Mouse (Mus musculus): ENCODE measurements around the gene Abca3. TPM values are rescaled to one million over a fixed set of nuclear protein-coding genes. Genes with fewer than 3 reads are reported as not detected.
A peak's percentile ranks its signal among the peaks of the same experiment; 100 is the strongest.

Abca3 gene
- polyA plus RNA-seq, 1 experiment, result 32.6 TPM

GRCm38 (mm10) chr17:24349176-24349575 lies 2.6 kb upstream of the Abca3 start:
- Histone ChIP-seq H3K27me3 (ENCODE audit: control insufficient read depth, insufficient read depth, low read length) (no peaks in the 10 kb centered on the region), H3K27ac (ENCODE audit: insufficient read depth, low read length) (no peak overlapping the region), H3K4me1 (ENCODE audit: control insufficient read depth, insufficient read depth, insufficient read length) (peaks cover 11% of the 10 kb centered on the region), H3K36me3 (ENCODE audit: control insufficient read depth, insufficient read depth, low read length) (no peaks in the 10 kb centered on the region), H3K4me3 (ENCODE audit: extremely low read depth, insufficient read depth, insufficient read length) (no peak overlapping the region)
- DNase-seq (ENCODE audit: low read depth in 1 of 2, low spot score in 2 of 2), result no peak
- 29% methylated on average over 2 of the region's 2 CpGs for WGBS
- TF ChIP-seq CTCF (IDR thresholded peaks at IDR 0.05; ENCODE audit: extremely low read depth, insufficient read depth, insufficient read length, insufficient replicate concordance), result no peak
- TF ChIP-seq POLR2A (IDR thresholded peaks at IDR 0.05; ENCODE audit: low read depth, low read length), result no peak

DNA sequence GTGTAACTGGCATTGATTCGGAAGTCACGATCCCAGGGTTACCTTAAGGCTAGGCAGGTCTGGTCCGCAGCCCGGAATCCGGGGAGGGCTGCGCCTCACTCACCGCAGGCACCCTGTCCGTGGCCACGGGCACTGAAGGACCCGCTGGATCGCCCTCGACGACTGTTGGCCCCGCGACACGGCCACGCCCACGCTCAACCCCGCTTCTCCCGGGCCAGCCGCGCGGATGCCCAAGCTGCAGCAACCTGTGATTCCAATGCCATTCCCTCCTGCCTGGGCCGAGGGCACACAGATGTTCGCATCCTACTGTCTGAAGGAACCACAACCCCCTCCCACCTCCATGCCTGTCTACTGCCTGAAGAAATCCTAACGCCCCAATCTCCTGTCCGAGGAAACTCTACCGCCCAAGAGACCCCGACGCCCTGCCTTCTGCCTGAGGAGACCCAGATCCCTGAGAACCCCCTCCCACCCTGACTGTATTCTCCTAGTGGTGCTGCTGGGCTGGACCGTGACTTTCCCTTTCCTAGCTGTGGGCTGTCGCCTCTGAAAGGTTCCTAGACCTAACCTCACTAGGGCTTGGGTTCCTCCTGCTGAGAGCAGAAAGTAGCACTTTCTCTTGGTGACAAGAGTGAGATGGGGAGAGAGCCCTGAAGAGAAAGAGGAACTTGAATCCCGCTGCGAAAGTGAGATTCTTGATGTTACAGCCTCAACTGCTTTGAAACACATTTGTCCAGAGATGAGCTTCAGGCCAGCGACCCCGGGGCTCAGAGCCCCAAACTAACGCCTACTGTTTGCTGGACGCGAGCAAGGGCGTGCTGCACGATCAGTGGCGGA lies 607 bp upstream of the Abca3 start, which contains the start of gene Abca17:
Gene Abca17 (minus strand): TSS at position 143 of the 834 bp plus-strand sequence.
- peaks cover 13% of the 10 kb centered on the region for H3K4me1 ChIP-seq (ENCODE audit: control insufficient read depth, insufficient read depth, insufficient read length)
- H3K36me3 ChIP-seq (ENCODE audit: control insufficient read depth, insufficient read depth, low read length), result no peaks in the 10 kb centered on the region
- peak within 1 kb of the TSS; percentile 86 for H3K27ac ChIP-seq (ENCODE audit: insufficient read depth, low read length)
- DNase-seq (ENCODE audit: low read depth in 1 of 2, low spot score in 2 of 2), result peak in 1 of 2 experiments; percentile 31
- no peak for TF ChIP-seq POLR2A (IDR thresholded peaks at IDR 0.05; ENCODE audit: low read depth, low read length)
- TF ChIP-seq CTCF (IDR thresholded peaks at IDR 0.05; ENCODE audit: extremely low read depth, insufficient read depth, insufficient read length, insufficient replicate concordance), result no peak
- WGBS, result 3% methylated on average over 42 of the region's 42 CpGs
- H3K4me3 ChIP-seq (ENCODE audit: extremely low read depth, insufficient read depth, insufficient read length), result peak within 1 kb of the TSS; percentile 88
- no peaks in the 10 kb centered on the region for H3K27me3 ChIP-seq (ENCODE audit: control insufficient read depth, insufficient read depth, low read length)

- TF ChIP-seq CTCF (IDR thresholded peaks at IDR 0.05; ENCODE audit: extremely low read depth, insufficient read depth, insufficient read length, insufficient replicate concordance), result no peak
- TF ChIP-seq POLR2A (IDR thresholded peaks at IDR 0.05; ENCODE audit: low read depth, low read length), result no peak
- H3K4me3 ChIP-seq (ENCODE audit: extremely low read depth, insufficient read depth, insufficient read length), result peak overlapping the region; percentile 88
- no peaks in the 10 kb centered on the region for H3K36me3 ChIP-seq (ENCODE audit: control insufficient read depth, insufficient read depth, low read length)
- peaks cover 13% of the 10 kb centered on the region for H3K4me1 ChIP-seq (ENCODE audit: control insufficient read depth, insufficient read depth, insufficient read length)
- no peaks in the 10 kb centered on the region for H3K27me3 ChIP-seq (ENCODE audit: control insufficient read depth, insufficient read depth, low read length)
- peak overlapping the region; percentile 80 for H3K27ac ChIP-seq (ENCODE audit: insufficient read depth, low read length)
- WGBS, result 5% methylated on average over 36 of the region's 36 CpGs
- DNase-seq (ENCODE audit: low read depth in 1 of 2, low spot score in 2 of 2), result no peak
Observed at GRCm38 (mm10) chr17:24352370-24353194, 832 bp downstream of the Abca3 start.

GRCm38 (mm10) chr17:24353960-24354359 lies 2.2 kb downstream of the Abca3 start:
- H3K27ac ChIP-seq (ENCODE audit: insufficient read depth, low read length), result peak overlapping the region; percentile 22; the same call in 1 of the 2 replicates
- peaks cover 13% of the 10 kb centered on the region for H3K4me1 ChIP-seq (ENCODE audit: control insufficient read depth, insufficient read depth, insufficient read length)
- DNase-seq (ENCODE audit: low read depth in 1 of 2, low spot score in 2 of 2), result no peak
- no peaks in the 10 kb centered on the region for H3K27me3 ChIP-seq (ENCODE audit: control insufficient read depth, insufficient read depth, low read length)
- WGBS, result 86% methylated on average over 3 of the region's 3 CpGs
- TF ChIP-seq CTCF (IDR thresholded peaks at IDR 0.05; ENCODE audit: extremely low read depth, insufficient read depth, insufficient read length, insufficient replicate concordance) (no peak), POLR2A (IDR thresholded peaks at IDR 0.05; ENCODE audit: low read depth, low read length) (no peak)
- no peak overlapping the region for H3K4me3 ChIP-seq (ENCODE audit: extremely low read depth, insufficient read depth, insufficient read length)
- H3K36me3 ChIP-seq (ENCODE audit: control insufficient read depth, insufficient read depth, low read length), result 0 out of 2 replicates have a peak, but pooled peaks cover 1% of the 10 kb centered on the region

- Histone ChIP-seq H3K36me3 (ENCODE audit: control insufficient read depth, insufficient read depth, low read length) (0 out of 2 replicates have a peak, but pooled peaks cover 3% of the 10 kb centered on the region), H3K4me1 (ENCODE audit: control insufficient read depth, insufficient read depth, insufficient read length) (peaks cover 13% of the 10 kb centered on the region), H3K27me3 (ENCODE audit: control insufficient read depth, insufficient read depth, low read length) (no peaks in the 10 kb centered on the region), H3K4me3 (ENCODE audit: extremely low read depth, insufficient read depth, insufficient read length) (no peak overlapping the region), H3K27ac (ENCODE audit: insufficient read depth, low read length) (no peak overlapping the region)
- TF ChIP-seq CTCF (IDR thresholded peaks at IDR 0.05; ENCODE audit: extremely low read depth, insufficient read depth, insufficient read length, insufficient replicate concordance), result no peak
- no peak for TF ChIP-seq POLR2A (IDR thresholded peaks at IDR 0.05; ENCODE audit: low read depth, low read length)
- no peak for DNase-seq (ENCODE audit: low read depth in 1 of 2, low spot score in 2 of 2)
- WGBS, result 78% methylated on average over 8 of the region's 8 CpGs
Observed at GRCm38 (mm10) chr17:24355284-24355683, 3.5 kb downstream of the Abca3 start.

GRCm38 (mm10) chr17:24359006-24359405 lies 7.3 kb downstream of the Abca3 start:
- peaks cover 4% of the 10 kb centered on the region; the same call in 1 of the 2 replicates for H3K4me1 ChIP-seq (ENCODE audit: control insufficient read depth, insufficient read depth, insufficient read length)
- no peak overlapping the region for H3K27ac ChIP-seq (ENCODE audit: insufficient read depth, low read length)

More at GRCm38 (mm10) chr17:24359006-24359405, 7.3 kb downstream of the Abca3 start:
- TF ChIP-seq CTCF (IDR thresholded peaks at IDR 0.05; ENCODE audit: extremely low read depth, insufficient read depth, insufficient read length, insufficient replicate concordance), result no peak
- TF ChIP-seq POLR2A (IDR thresholded peaks at IDR 0.05; ENCODE audit: low read depth, low read length), result no peak
- no peaks in the 10 kb centered on the region for H3K27me3 ChIP-seq (ENCODE audit: control insufficient read depth, insufficient read depth, low read length)
- no peak for DNase-seq (ENCODE audit: low read depth in 1 of 2, low spot score in 2 of 2)
- H3K36me3 ChIP-seq (ENCODE audit: control insufficient read depth, insufficient read depth, low read length), result 0 out of 2 replicates have a peak, but pooled peaks cover 3% of the 10 kb centered on the region
- WGBS, result 91% methylated on average over 8 of the region's 8 CpGs
- H3K4me3 ChIP-seq (ENCODE audit: extremely low read depth, insufficient read depth, insufficient read length), result no peak overlapping the region
